ENCODE assay signal across 8 mouse cellular contexts in genomic region chr1:137899916-137900601, GRCm38 (mm10).
DNase-seq lines count a peak whose midpoint lies in the region; ATAC-seq and TF ChIP-seq lines count a peak whose summit lies in the region.

No protein-coding gene starts in this region.

- H3K4me2 ChIP-seq in kidney, embryonic 14.5 days (replicated peaks; ENCODE audit: low read depth, low read length), result peak overlapping the region; percentile 48
- peak overlapping the region; percentile 41 for H3K4me2 ChIP-seq in midbrain, embryonic 16.5 days (ENCODE audit: low read length)
- peak overlapping the region; percentile 68 for H3K4me2 ChIP-seq in stomach, embryonic 16.5 days (ENCODE audit: low read depth, low read length)

- no peaks in the 10 kb centered on the region for H3K36me3 ChIP-seq in heart, embryonic 10.5 days
- peaks cover 7% of the 10 kb centered on the region; the same call in 1 of the 2 replicates for H3K36me3 ChIP-seq in kidney, embryonic 14.5 days (ENCODE audit: control insufficient read depth, insufficient read depth, low read length)
- H3K36me3 ChIP-seq in liver, adult 2 months (ENCODE audit: control insufficient read depth, insufficient read depth, low read length), result no peaks in the 10 kb centered on the region
- no peaks in the 10 kb centered on the region for H3K36me3 ChIP-seq in midbrain, embryonic 16.5 days (ENCODE audit: control insufficient read depth, insufficient read depth, low read length)
- H3K36me3 ChIP-seq in stomach, embryonic 16.5 days (ENCODE audit: control insufficient read depth, insufficient read depth, low read length), result no peaks in the 10 kb centered on the region

- H3K79me2 ChIP-seq in liver, adult 2 months (ENCODE audit: control insufficient read depth, insufficient read depth, low read length), result no peaks in the 10 kb centered on the region; the same call in 1 of the 2 replicates

- no peaks in the 10 kb centered on the region for H3K9me3 ChIP-seq in heart, embryonic 10.5 days
- H3K9me3 ChIP-seq in kidney, embryonic 14.5 days (ENCODE audit: control insufficient read depth, low read length), result no peaks in the 10 kb centered on the region
- H3K9me3 ChIP-seq in midbrain, embryonic 16.5 days (replicated peaks; ENCODE audit: control insufficient read depth, low read length, poor library complexity, severe bottlenecking), result no peaks in the 10 kb centered on the region
- no peaks in the 10 kb centered on the region for H3K9me3 ChIP-seq in stomach, embryonic 16.5 days (replicated peaks; ENCODE audit: control insufficient read depth, low read length)

- H3K4me3 ChIP-seq in heart, embryonic 10.5 days, result peak overlapping the region; percentile 81
- H3K4me3 ChIP-seq in kidney, embryonic 14.5 days (ENCODE audit: low read length), result peak overlapping the region; percentile 86
- H3K4me3 ChIP-seq in liver, adult 2 months (ENCODE audit: insufficient read depth, low read depth, low read length), result peak overlapping the region; percentile 38
- H3K4me3 ChIP-seq in midbrain, embryonic 16.5 days (ENCODE audit: low read depth, low read length), result peak overlapping the region; percentile 81
- peak overlapping the region; percentile 63 for H3K4me3 ChIP-seq in stomach, embryonic 16.5 days (replicated peaks; ENCODE audit: low read length)

- ATAC-seq in kidney, embryonic 14.5 days (ENCODE audit: low FRiP score, low TSS enrichment), result peak; percentile 89
- ATAC-seq in midbrain, embryonic 16.5 days, result peak; percentile 82
- ATAC-seq in stomach, embryonic 16.5 days (ENCODE audit: insufficient read depth, low FRiP score), result peak; percentile 89

- no peak for TF ChIP-seq CTCF in liver, adult 2 months (IDR thresholded peaks at IDR 0.05; ENCODE audit: low read depth, low read length)

- DNase-seq in spleen, postnatal 36 days (ENCODE audit: low spot score in 2 of 2), result peak; percentile 6 to 33
- DNase-seq in spleen, adult 12 weeks (ENCODE audit: low spot score), result no peak
- DNase-seq in embryo, embryonic 10.5 days (ENCODE audit: low spot score), result peak; percentile 86
- peak; percentile 92 for DNase-seq in heart, embryonic 10.5 days (ENCODE audit: low spot score)
- DNase-seq in liver, adult 2 months (ENCODE audit: extremely low read depth, low read depth, low spot score), result no peak

- peak overlapping the region; percentile 94 for H3K27ac ChIP-seq in heart, embryonic 10.5 days
- H3K27ac ChIP-seq in kidney, embryonic 14.5 days (ENCODE audit: low read depth, low read length), result peak overlapping the region; percentile 80
- no peak overlapping the region for H3K27ac ChIP-seq in liver, adult 2 months (replicated peaks; ENCODE audit: insufficient read depth, low read depth, low read length)
- peak overlapping the region; percentile 88 for H3K27ac ChIP-seq in midbrain, embryonic 16.5 days (ENCODE audit: low read length)
- peak overlapping the region; percentile 89 for H3K27ac ChIP-seq in stomach, embryonic 16.5 days (ENCODE audit: low read length)

- no peaks in the 10 kb centered on the region for H3K27me3 ChIP-seq in heart, embryonic 10.5 days (ENCODE audit: insufficient read depth, poor library complexity, severe bottlenecking)
- H3K27me3 ChIP-seq in kidney, embryonic 14.5 days (ENCODE audit: control insufficient read depth, insufficient read depth, low read length), result no peaks in the 10 kb centered on the region
- H3K27me3 ChIP-seq in liver, adult 2 months (ENCODE audit: control insufficient read depth, insufficient read depth, low read length), result no peaks in the 10 kb centered on the region
- no peaks in the 10 kb centered on the region for H3K27me3 ChIP-seq in midbrain, embryonic 16.5 days (ENCODE audit: control insufficient read depth, insufficient read depth, low read depth, low read length)
- no peaks in the 10 kb centered on the region for H3K27me3 ChIP-seq in stomach, embryonic 16.5 days (ENCODE audit: control insufficient read depth, insufficient read depth, low read length)

- H3K9ac ChIP-seq in kidney, embryonic 14.5 days (ENCODE audit: low read depth, low read length), result peak overlapping the region; percentile 82
- no peak overlapping the region for H3K9ac ChIP-seq in liver, adult 2 months (ENCODE audit: low read depth, low read length)
- peak overlapping the region; percentile 70 for H3K9ac ChIP-seq in midbrain, embryonic 16.5 days (ENCODE audit: low read depth, low read length)
- H3K9ac ChIP-seq in stomach, embryonic 16.5 days (ENCODE audit: low read length), result peak overlapping the region; percentile 72

- 11% methylated on average over 14 of the region's 14 CpGs for WGBS in heart, embryonic 10.5 days
- under 1% methylated on average over 14 of the region's 14 CpGs for WGBS in kidney, embryonic 14.5 days
- WGBS in liver, adult 2 months, result 13% methylated on average over 14 of the region's 14 CpGs
- WGBS in midbrain, embryonic 16.5 days, result under 1% methylated on average over 14 of the region's 14 CpGs
- WGBS in stomach, embryonic 16.5 days, result under 1% methylated on average over 14 of the region's 14 CpGs

- peaks cover 6% of the 10 kb centered on the region; the same call in 1 of the 2 replicates for H3K4me1 ChIP-seq in heart, embryonic 10.5 days
- H3K4me1 ChIP-seq in kidney, embryonic 14.5 days (ENCODE audit: control insufficient read depth, insufficient read depth, low read length), result peaks cover 10% of the 10 kb centered on the region; the same call in 1 of the 2 replicates
- H3K4me1 ChIP-seq in liver, adult 2 months (ENCODE audit: control insufficient read depth, insufficient read depth, low read length), result no peaks in the 10 kb centered on the region; the same call in 1 of the 2 replicates
- peaks cover 24% of the 10 kb centered on the region for H3K4me1 ChIP-seq in midbrain, embryonic 16.5 days (ENCODE audit: control insufficient read depth, insufficient read depth, low read length)
- H3K4me1 ChIP-seq in stomach, embryonic 16.5 days (ENCODE audit: control insufficient read depth, insufficient read depth, low read length), result peaks cover 12% of the 10 kb centered on the region

- no peak for TF ChIP-seq POLR2A in liver, adult 2 months (IDR thresholded peaks at IDR 0.05; ENCODE audit: extremely low read depth, insufficient read depth, low read length)

Comparison
In these comparisons a context has a peak if more than half of its experiments do, and no peak if none do; other contexts are left out.
1. DNase-seq: peak in spleen, postnatal 36 days (2 of 2), embryo, embryonic 10.5 days (single experiment) and heart, embryonic 10.5 days (single experiment); none in spleen, adult 12 weeks (single experiment) and liver, adult 2 months (single experiment).
2. Peak in every context shown above with its lines, with median percentiles within 50 percentile points of each other: H3K4me3 ChIP-seq, ATAC-seq and H3K4me2 ChIP-seq.